Mouse (Mus musculus) left cerebral cortex, adult 9 months (tissue): ENCODE data around the gene Pltp.
"Not testable (repeated sequence)": the region's sequence is repeated elsewhere in the genome, so short reads cannot be mapped to it uniquely, and the experiment has no call there.

Experiments
- DNase-seq, 2 experiments: peaks; one replicate each; pipeline ENCODE4 v3.0.0; 2022; ENCODE audit warnings: low spot score in 2 of 2

Pltp gene

GRCm38 (mm10) chr2:164855572-164855971 lies 1.9 kb downstream of the Pltp start:
- not testable (repeated sequence) for DNase-seq

- no peak for DNase-seq
Measured at GRCm38 (mm10) chr2:164850061-164850460, 7.5 kb downstream of the Pltp start.

GRCm38 (mm10) chr2:164845782-164846181 lies 11.7 kb downstream of the Pltp start:
- no peak for DNase-seq

GRCm38 (mm10) chr2:164835164-164835563 lies 22.3 kb downstream of the Pltp start:
- DNase-seq, result no peak

- no peak for DNase-seq
Measured at GRCm38 (mm10) chr2:164834531-164834930, 23.0 kb downstream of the Pltp start.

GRCm38 (mm10) chr2:164833314-164833959 lies 24.1 kb downstream of the Pltp start, which contains the start of gene Neurl2:
TSS of gene Neurl2 (minus strand) at chr2:164833456.
- peak; percentile 83 to 95 for DNase-seq

GRCm38 (mm10) chr2:164832748-164833301 lies 24.7 kb downstream of the Pltp start, which contains the start of gene Ctsa:
TSS of gene Ctsa (plus strand) at chr2:164832873.
- DNase-seq, result peak in 1 of 2 experiments; percentile 81

- no peak for DNase-seq
Measured at GRCm38 (mm10) chr2:164832032-164832747, 25.3 kb downstream of the Pltp start.

GRCm38 (mm10) chr2:164831029-164831428 lies 26.5 kb downstream of the Pltp start:
- no peak for DNase-seq

- DNase-seq, result no peak
Measured at GRCm38 (mm10) chr2:164829090-164829489, 28.4 kb downstream of the Pltp start.

- no peak for DNase-seq
Measured at GRCm38 (mm10) chr2:164828437-164828836, 29.1 kb downstream of the Pltp start, which contains the start of gene Spata25. TSS of gene Spata25 (minus strand) at chr2:164828537.

- no peak for DNase-seq
Measured at GRCm38 (mm10) chr2:164827146-164827850, 30.2 kb downstream of the Pltp start.

- DNase-seq, result no peak
Measured at GRCm38 (mm10) chr2:164825521-164825920, 32.0 kb downstream of the Pltp start.

GRCm38 (mm10) chr2:164823969-164824368 lies 33.5 kb downstream of the Pltp start:
- no peak for DNase-seq

- peak in 1 of 2 experiments; percentile 49 for DNase-seq
Measured at GRCm38 (mm10) chr2:164823181-164823585, 34.3 kb downstream of the Pltp start.

GRCm38 (mm10) chr2:164822636-164823165 lies 34.8 kb downstream of the Pltp start, which contains the start of gene Zswim1:
TSS of gene Zswim1 (plus strand) at chr2:164822686.
- DNase-seq, result peak; percentile 97 to 100

GRCm38 (mm10) chr2:164821060-164821459 lies 36.5 kb downstream of the Pltp start:
- no peak for DNase-seq

- no peak for DNase-seq
Measured at GRCm38 (mm10) chr2:164817703-164818102, 39.8 kb downstream of the Pltp start.

GRCm38 (mm10) chr2:164817206-164817605 lies 40.3 kb downstream of the Pltp start:
- DNase-seq, result no peak

- no peak for DNase-seq
Measured at GRCm38 (mm10) chr2:164815821-164816220, 41.7 kb downstream of the Pltp start.

GRCm38 (mm10) chr2:164815348-164815747 lies 42.2 kb downstream of the Pltp start:
- DNase-seq, result no peak

GRCm38 (mm10) chr2:164813557-164813956 lies 44.0 kb downstream of the Pltp start:
- DNase-seq, result no peak
